Mouse (Mus musculus) kidney, adult 9 months (tissue): ENCODE measurements at regions not wholly inside any gene's neighbourhood (a gene's known extent, or its start where the extent isn't known, plus 50 kb on each side); places are given as distances from the start of the nearest gene placed in this dataset.
"Not testable (repeated sequence)": the region's sequence is repeated elsewhere in the genome, so short reads cannot be mapped to it uniquely, and the experiment has no call there.

Source experiments
- DNase-seq: peaks from one replicate; pipeline ENCODE4 v3.0.0; 2022

DNA sequence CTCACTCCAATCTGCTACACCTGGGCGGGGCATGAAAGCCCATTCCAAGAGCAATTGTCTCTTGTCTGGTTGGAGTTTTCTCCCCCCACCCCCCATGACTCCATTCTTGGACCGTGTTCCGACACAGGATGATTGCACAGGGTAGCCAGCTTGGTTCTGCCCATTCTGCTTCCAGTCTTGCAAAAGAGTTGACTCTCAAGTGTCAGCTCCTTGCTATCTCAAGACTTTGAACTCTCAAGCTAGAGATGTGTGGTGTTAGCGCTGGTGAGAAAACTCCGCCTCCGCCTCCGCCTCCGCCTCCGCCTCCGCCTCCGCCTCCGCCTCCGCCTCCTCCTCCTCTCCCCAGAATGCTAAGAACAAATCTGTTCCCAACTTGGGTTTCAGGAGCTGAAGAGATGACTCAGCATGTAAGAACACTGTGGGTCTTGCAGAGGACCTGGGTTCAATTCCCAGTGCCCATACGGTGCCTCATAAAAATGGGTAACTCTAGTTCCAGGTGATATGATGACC, 135.1 kb downstream of the Bcat1 start:
- no peak for DNase-seq

DNA sequence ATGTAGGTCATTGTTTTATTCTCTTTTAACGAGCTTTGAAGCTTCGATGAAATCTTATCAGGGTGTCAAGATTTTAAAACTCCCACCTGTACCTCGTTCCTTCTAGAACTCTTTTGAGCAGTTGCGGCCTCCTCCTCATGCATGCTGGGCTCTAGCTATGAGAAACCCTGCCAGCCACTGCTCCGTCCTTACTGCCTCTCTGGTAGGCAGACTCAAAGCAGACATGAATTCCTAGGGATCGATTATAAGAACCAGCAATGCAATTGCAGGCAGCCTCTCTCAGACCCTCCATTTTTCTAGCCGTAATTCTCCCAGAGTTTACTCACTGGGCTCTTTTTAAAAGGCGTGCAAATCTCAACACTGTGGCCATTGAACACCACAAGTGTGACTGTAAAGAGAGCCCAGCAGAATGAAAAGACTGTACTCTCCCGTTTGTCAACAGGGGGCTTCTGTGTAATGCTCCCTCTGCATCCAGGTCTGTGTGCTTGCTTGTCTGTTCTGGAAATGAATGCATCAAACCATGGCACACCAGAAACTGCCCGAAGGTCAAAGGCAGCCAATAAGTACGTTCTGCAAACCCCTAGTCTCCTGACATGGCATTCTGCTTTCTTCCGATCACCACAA, 137.3 kb downstream of the Bcat1 start:
- no peak for DNase-seq

GRCm38 (mm10) chr6:144937211-144937610, 138.8 kb downstream of the Bcat1 start:
- DNase-seq, result no peak

- DNase-seq, result no peak
These were observed 142.2 kb downstream of the Bcat1 start for GRCm38 (mm10) chr6:144933722-144934235.

GRCm38 (mm10) chr6:144932402-144932801, 143.6 kb downstream of the Bcat1 start:
- no peak for DNase-seq

DNA sequence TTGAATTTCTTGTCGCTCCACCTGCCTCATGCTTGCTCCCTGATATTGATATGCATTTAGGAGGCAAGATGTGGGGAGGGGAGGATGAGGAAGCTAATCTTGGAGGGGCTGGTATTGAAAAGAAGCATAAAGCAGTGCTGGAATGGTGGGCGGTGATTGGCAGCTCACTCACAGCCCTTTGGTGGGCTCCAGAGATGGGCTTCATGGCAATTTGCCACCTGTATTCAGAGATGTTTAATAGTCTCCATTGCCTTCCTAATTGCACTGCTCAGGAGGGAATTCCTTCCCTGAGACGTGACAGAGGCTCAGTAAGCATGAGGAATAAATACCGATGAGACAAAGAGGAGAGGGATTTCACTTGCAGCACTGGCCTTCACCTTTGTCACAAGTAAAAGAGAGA, 146.0 kb downstream of the Bcat1 start:
- no peak for DNase-seq

GRCm38 (mm10) chr6:144929262-144929855, 146.6 kb downstream of the Bcat1 start:
- DNase-seq, result no peak

GRCm38 (mm10) chr6:144927599-144927998, 145.8 kb upstream of the Sox5 start:
- no peak for DNase-seq

DNA sequence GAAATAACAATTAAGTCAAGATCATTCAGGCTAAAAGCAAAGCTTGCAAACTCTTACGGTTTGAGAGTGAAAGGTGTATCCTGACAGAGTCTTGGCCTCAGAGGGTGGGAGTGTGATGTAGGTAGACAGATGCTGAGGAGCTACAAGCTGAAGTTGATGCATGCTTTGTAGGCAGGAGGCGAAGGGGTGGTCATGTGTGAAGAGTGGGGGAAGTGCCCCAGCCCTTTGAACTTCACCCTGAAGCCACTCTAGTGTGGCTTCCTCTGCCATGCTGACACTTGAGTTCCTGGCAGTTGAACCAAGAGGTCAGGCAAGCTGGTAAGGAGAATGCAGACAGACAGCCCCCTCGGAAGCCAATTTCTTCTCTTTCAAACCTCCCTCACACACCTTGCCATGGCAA, 141.0 kb upstream of the Sox5 start:
- DNase-seq, result peak; percentile 38

DNA sequence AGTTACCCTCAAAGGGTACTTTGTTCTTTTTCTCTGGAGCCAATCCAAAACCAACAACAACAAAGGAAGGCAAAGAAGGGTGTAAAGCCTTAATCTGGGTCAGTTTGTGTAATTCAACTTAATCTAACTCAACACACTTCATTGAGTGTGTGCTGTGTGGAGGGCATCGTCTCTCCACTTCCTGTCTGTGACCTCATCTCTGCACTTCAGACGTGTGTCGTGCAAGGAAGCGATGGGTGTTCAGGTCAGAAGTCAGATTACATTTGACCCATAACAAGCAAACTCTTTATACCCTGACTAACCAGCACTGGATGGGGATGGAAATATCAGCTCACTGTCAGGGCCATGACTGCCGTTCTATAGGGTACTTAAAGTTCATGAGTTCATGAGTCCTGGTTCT, 138.0 kb upstream of the Sox5 start:
- no peak for DNase-seq

DNA sequence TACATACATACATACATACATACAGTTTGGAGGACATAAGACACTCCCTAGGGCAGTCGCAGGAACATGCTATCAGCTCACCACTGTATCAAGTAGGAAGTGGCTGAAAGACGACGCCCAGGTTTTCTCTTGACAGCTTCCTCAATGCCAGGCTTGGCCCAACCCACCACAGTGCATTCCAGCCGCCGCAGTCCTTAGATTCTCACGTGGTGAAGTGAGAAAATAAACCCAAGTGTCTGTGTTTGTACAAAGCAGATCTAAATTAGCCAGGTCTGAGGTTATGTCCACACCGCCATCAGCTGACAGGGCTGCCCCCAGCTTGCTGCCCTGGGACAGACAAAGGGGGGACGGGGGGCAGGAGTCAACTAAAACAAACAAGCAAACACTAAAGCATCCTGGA, 135.4 kb upstream of the Sox5 start:
- DNase-seq, result no peak

DNA sequence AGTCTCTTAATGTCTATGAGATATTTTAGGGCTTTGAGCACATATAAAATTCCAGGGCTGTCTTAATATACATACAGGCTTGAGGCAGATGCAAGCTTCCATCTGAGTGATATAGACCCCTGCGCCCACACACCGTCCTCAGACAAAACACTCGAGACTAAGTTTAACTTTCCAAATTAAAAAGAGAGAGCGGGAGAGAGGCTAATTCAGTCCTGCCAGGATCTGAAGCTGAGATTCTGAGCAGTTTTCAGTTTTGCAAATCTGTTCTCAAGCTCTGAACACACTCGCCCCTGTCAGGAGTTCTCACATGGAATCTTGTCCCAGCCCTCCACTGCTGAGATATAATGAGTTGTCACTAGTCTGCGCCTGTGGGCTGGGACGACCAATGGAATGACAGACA, 130.0 kb upstream of the Sox5 start:
- no peak for DNase-seq

DNA sequence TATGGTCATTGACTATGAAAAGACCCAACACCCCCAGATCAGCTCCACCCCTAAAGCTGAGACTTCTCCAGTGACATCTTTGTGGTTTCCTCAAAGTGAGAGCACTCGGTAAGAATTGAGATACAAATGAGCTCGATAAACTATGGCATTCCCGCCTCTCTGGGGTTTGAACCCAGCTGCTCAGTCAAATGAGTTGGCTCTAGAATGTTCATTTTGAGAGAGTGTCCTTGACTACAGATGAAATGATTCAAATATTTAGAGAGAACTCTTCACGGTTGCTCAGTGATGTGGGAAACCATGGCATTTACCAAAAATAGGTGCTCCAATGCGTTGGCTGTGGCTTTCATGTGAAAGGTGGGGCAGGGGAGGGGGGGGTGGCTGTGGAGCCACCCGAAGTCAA, 128.6 kb upstream of the Sox5 start:
- no peak for DNase-seq

DNA sequence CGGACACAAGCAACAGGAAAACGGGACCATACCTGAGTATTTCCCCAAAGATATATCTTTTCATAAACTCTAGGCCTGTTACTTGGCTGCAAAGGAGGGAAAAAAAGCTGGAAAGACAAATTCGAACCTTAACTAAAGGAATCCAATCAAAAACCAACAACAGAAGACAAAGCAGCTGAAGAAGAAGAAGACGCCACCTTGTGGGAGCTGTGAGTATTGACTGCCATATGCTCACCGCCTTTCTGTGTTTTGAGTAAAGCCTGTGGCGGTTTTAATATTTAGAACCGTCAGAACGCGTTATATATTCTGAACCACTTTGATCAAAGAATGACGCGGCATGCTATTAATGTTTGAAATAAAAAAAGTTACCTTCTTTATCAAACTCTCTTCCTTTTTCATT, 126.9 kb upstream of the Sox5 start:
- DNase-seq, result no peak

DNA sequence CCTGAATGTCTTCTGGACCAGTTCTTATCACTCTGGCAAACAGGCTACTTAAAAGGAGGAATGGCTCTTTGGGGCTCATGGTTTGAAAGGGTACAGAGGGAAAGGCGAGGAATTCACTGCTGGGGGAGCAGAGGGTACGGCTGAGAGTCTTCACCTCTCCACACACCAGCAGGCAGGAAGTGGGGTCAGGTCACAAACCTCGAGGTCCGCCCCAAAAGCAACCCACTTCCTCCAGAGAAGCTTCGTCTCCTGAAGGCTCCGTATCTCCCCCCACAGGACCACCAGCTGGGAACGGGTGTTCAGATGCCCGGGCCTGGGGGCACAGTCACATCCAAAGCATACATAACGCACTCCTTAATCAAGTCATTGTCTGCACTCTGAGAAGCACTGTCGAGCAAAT, 121.4 kb upstream of the Sox5 start:
- DNase-seq, result no peak

DNA sequence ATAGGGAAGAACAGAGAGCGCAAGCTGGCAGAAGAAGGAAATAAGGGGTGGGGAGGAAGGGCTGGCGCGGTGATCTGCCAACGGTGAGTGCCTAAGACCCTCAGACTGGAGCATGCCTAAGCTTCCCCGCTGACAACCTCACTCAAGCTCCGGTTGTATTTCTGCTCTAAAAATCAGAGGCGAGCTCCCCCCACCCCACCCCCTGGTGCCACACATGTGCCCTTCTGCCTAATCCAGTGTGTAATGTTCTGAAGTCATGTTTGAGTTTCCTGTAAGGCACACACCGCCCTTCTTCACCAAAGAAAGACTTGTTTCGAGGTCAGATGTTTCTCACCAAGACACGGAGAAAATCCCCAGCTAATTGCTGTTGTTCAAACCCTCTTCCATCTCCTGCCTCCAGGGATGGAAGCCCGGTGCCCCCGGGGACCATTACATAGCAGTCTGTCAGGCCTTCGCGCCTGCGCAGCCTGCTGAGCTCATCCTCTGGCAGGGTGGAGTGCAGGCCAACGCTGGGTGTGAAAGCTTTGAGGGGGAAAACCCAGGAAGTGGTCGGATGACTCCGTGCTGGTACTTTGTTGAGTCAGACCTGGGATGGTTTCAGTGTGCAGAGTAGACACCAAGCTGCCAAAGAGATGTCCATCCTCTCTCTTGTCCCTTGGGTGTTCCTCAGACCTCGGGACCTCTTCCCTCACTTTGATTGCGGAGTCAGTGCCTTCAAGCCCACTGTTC, 120.7 kb upstream of the Sox5 start:
- peak; percentile 7 for DNase-seq

- no peak for DNase-seq
These were observed 120.0 kb upstream of the Sox5 start for GRCm38 (mm10) chr6:144901825-144902224.

DNA sequence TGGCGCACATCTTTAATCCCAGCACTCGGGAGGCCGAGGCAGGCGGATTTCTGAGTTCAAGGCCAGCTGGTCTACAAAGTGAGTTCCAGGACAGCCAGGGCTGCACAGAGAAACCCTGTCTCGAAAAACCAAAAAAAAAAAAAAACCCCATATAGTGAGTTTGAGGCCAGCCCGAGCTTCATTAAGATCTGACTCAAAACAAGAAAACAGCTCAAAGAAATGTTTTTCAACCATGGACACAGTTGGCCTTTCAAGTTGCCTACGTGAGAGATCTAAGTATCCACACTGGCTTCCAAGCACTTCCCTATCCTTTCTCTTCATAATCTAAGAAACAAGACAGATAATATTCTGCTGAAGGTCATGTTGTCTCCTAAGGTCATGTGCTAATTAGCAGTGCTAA, 119.1 kb upstream of the Sox5 start:
- not testable (repeated sequence) for DNase-seq

GRCm38 (mm10) chr6:144897526-144897925, 115.7 kb upstream of the Sox5 start:
- DNase-seq, result no peak

- DNase-seq, result no peak
These were observed 109.1 kb upstream of the Sox5 start for GRCm38 (mm10) chr6:144890914-144891313.

- no peak for DNase-seq
These were observed 108.4 kb upstream of the Sox5 start for GRCm38 (mm10) chr6:144890166-144890565.

- DNase-seq, result no peak
These were observed 101.3 kb upstream of the Sox5 start for GRCm38 (mm10) chr6:144883117-144883516.

DNA sequence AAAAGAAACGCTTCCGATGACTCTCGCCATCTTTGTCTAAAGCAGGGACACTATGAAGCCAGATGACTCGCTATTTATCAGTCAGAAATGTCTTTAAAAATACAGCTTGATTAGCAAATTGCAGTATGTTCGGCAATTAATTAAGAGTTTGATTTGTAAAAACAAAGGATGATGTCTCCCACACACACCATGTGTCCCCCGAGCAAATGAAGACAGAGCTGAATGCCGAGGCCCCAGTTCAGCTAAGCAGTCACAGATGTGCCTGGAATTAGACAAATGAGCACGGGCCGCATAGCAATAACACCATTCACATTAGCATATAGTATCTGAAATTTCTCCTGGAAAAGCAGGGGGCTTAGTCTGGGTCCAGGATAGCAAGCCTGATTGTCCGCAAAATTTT, 98.3 kb upstream of the Sox5 start:
- DNase-seq, result no peak

GRCm38 (mm10) chr6:144876758-144877157, 95.0 kb upstream of the Sox5 start:
- no peak for DNase-seq
